Mouse (Mus musculus) ES-Bruce4 (cell line): ENCODE measurements around the gene Sept9. TPM values are rescaled to one million over a fixed set of nuclear protein-coding genes. Genes with fewer than 3 reads are reported as not detected.

ENCODE experiments used
- H3K27ac ChIP-seq: 2 replicates; pipeline ENCODE4 v1.5.1; 2012; ENCODE audit warnings: low read length, inconsistent platforms; ENCODE audit not compliant: insufficient read depth
- H3K27me3 ChIP-seq: 2 replicates; pipeline ENCODE4 v1.6.1; 2012; ENCODE audit warnings: mild to moderate bottlenecking, low read length, inconsistent platforms; ENCODE audit not compliant: control insufficient read depth, poor library complexity, insufficient read depth, severe bottlenecking
- H3K36me3 ChIP-seq: 2 replicates; pipeline ENCODE4 v1.6.1; 2012; ENCODE audit warnings: inconsistent platforms, mild to moderate bottlenecking, low read length, moderate library complexity; ENCODE audit not compliant: control insufficient read depth, poor library complexity, insufficient read depth, severe bottlenecking
- H3K4me1 ChIP-seq: one replicate; pipeline ENCODE4 v1.8.1; 2011; ENCODE audit warnings: low read length; ENCODE audit not compliant: control insufficient read depth, insufficient read depth
- H3K4me3 ChIP-seq: 2 replicates; pipeline ENCODE4 v1.5.1; 2011; ENCODE audit warnings: low read depth, mild to moderate bottlenecking, low read length
- H3K9ac ChIP-seq: 2 replicates; pipeline ENCODE4 v1.6.1; 2012; ENCODE audit warnings: low read depth, mild to moderate bottlenecking, inconsistent platforms; ENCODE audit not compliant: poor library complexity, severe bottlenecking
- H3K9me3 ChIP-seq: replicated peaks from 2 replicates; pipeline ENCODE4 v1.6.1; 2012; ENCODE audit warnings: mild to moderate bottlenecking, low read length, inconsistent platforms; ENCODE audit not compliant: control insufficient read depth, poor library complexity, insufficient read depth, severe bottlenecking
- CTCF ChIP-seq: IDR thresholded peaks from one replicate; pipeline ENCODE4 v1.8.1; 2011; ENCODE audit warnings: low read depth, low read length
- EP300 ChIP-seq: IDR thresholded peaks from 2 replicates; pipeline ENCODE4 v1.6.1; 2011; ENCODE audit warnings: low read depth, low read length; ENCODE audit not compliant: insufficient read depth
- POLR2A ChIP-seq: IDR thresholded peaks from one replicate; pipeline ENCODE4 v1.8.1; 2011; ENCODE audit warnings: low read length; ENCODE audit not compliant: insufficient read depth
- polyA plus RNA-seq: library from polyadenylated mRNA; stranded (reverse); fragments of >200 nt; gene quantifications from 2 replicates; pipeline ENCODE4 v1.2.4, GENCODE M21; 2011; ENCODE audit warnings: low read depth; ENCODE audit not compliant: missing spikeins, insufficient read depth, insufficient read length

The Sept9 gene
- polyA plus RNA-seq, 1 experiment: 123 TPM

DNA sequence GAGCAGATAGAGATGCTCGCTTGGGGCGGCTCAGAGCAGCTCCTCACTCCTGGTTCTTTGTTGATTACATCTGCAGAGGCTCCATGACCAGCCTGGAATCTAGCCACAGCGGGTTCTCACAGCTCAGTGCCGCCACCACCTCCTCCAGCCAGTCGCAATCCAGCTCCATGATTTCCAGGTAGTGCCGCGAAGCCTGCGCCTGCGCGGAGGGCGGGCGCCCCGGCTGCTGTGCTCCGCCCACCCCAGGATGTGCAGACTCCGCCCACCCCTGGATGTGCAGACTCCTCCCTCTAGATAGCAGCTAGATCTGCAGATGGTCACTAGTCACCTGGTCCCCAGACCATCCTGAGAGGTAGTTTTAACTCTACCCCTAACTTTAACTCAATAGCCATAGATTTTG lies 42.7 kb upstream of the Sept9 start:
- no peaks in the 10 kb centered on the region; the same call in 1 of the 2 replicates for H3K36me3 ChIP-seq
- H3K4me3 ChIP-seq: no peak overlapping the region
- H3K9me3 ChIP-seq: no peaks in the 10 kb centered on the region
- H3K9ac ChIP-seq: no peak overlapping the region
- H3K27me3 ChIP-seq: no peaks in the 10 kb centered on the region
- no peak overlapping the region for H3K27ac ChIP-seq
- 0 out of 2 replicates have a peak, but pooled peaks have one; percentile 36 for TF ChIP-seq EP300
- TF ChIP-seq POLR2A: no peak
- H3K4me1 ChIP-seq: peaks cover 7% of the 10 kb centered on the region

DNA sequence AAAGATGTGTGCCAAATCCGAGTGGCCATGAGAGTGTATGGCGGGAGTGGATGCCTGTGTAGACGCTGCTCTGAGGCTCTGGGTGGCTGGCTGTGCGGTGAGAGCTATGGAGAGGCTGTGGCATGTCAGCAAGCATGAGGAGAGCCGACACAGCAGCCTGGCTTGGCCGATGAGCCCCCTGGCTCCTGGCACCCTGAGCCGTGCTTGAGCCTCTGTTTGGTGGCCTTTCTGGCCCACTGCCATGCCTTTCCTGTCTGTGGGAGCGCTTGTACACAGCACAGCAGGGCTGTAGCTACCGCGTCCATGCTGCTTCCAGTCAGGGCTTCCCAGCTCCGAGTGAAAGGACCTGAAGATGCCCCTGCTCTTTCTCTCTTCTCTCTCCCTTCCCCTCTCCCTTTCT lies 41.1 kb upstream of the Sept9 start:
- TF ChIP-seq EP300 (no peak), CTCF (no peak), POLR2A (no peak)
- Histone ChIP-seq H3K36me3 (no peaks in the 10 kb centered on the region; the same call in 1 of the 2 replicates), H3K27ac (no peak overlapping the region), H3K9ac (no peak overlapping the region), H3K9me3 (no peaks in the 10 kb centered on the region), H3K4me1 (peaks cover 7% of the 10 kb centered on the region), H3K4me3 (no peak overlapping the region), H3K27me3 (no peaks in the 10 kb centered on the region)

DNA sequence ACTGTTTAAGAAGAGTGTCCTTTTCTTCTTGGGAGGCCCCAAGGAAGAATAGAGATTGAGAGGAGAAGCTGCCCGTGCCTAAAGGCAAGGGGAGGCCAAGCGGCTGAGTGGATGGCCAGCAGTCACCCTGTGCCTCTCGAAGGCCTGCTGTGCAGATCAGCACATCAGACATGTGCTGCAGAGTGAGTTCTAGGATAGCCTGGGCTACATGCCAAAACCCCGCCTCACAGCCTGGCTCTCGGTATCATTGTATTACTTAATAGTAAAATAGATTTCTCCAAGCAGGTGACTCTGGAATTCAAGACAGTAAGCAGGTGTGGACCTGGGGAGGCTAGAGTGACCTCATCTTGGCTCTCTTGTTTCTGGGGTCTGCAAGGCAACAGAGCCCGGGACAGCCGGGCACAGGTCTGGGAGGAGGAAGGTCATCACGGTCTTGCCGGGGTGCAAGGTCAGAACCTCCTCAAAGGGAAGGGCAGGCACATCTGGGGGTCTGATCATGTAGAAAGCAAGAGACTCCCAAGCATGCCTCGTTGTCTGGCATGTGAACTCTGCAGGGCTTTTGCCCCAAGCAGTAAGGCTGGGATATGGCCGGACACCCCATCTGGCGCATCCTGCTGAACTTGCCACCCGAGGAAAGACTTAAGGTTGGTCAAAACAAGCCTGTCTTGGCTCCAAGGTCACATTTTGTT lies 40.1 kb upstream of the Sept9 start:
- Histone ChIP-seq H3K9ac (no peak overlapping the region), H3K27me3 (no peaks in the 10 kb centered on the region), H3K9me3 (no peaks in the 10 kb centered on the region), H3K36me3 (no peaks in the 10 kb centered on the region; the same call in 1 of the 2 replicates), H3K4me1 (peaks cover 7% of the 10 kb centered on the region), H3K27ac (no peak overlapping the region), H3K4me3 (no peak overlapping the region)
- TF ChIP-seq CTCF: no peak
- TF ChIP-seq POLR2A: no peak
- TF ChIP-seq EP300: no peak

DNA sequence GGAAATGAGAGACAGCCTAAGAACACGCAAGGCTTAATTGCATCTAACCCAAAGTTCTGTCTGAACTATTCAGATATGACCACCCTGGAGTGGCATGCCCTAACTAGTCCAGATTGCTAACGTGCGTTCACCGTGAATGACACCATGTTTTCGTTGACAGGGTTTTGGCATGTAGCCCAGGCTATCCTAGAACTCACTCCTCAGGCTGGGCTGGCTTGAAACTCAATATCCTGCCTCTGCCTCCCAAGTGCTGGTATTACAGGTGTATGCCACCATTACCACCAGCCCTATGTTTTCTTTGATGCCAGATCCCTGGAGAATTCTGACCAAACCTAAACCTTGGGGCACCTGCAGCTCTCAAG lies 39.5 kb upstream of the Sept9 start:
- no peaks in the 10 kb centered on the region for H3K9me3 ChIP-seq
- peaks cover 7% of the 10 kb centered on the region for H3K4me1 ChIP-seq
- TF ChIP-seq CTCF: no peak
- TF ChIP-seq EP300: no peak
- TF ChIP-seq POLR2A: no peak
- H3K27ac ChIP-seq: no peak overlapping the region
- H3K4me3 ChIP-seq: no peak overlapping the region
- no peaks in the 10 kb centered on the region for H3K27me3 ChIP-seq
- no peak overlapping the region for H3K9ac ChIP-seq
- no peaks in the 10 kb centered on the region; the same call in 1 of the 2 replicates for H3K36me3 ChIP-seq

DNA sequence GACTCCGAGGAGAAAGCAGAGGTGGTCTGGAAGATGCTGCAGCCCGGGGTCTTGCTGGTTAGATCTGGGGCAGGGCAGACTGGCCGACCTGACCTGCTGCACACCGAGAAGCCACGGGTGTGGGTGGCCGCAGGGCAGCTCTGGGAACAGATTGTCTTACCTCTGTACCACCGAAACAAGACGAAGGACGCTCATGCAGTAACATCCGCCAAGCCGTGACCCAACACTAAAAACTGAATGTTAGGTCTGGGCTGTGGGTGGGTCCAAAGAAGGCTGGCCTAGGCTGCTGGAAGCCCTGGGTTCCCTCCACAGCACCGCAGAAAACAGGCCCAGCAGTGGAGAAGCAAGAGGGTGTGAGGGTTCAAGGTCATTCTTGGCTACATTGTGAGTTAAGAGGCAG lies 38.7 kb upstream of the Sept9 start:
- TF ChIP-seq EP300: no peak
- Histone ChIP-seq H3K9ac (no peak overlapping the region), H3K9me3 (no peaks in the 10 kb centered on the region), H3K27ac (no peak overlapping the region), H3K27me3 (no peaks in the 10 kb centered on the region), H3K4me3 (no peak overlapping the region), H3K4me1 (peaks cover 7% of the 10 kb centered on the region), H3K36me3 (no peaks in the 10 kb centered on the region; the same call in 1 of the 2 replicates)

DNA sequence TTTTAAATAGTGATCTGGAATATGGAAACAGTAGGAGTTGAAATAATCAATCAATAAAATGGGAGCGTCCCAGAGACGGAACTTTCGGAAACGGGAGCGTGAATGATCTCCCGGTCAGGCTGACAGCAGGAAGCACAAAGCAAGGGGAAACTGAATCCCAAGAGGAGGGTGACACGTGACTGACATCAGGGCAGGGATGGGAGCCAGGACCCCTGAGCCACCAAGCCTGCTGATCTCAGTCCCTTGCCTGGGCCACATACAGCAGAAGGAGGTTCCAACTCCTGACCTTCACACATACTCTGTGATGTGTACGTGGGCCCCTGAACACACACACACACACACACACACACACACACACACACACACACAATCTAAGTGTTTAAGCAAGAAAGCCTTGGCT lies 37.9 kb upstream of the Sept9 start:
- Histone ChIP-seq H3K4me3 (no peak overlapping the region), H3K36me3 (no peaks in the 10 kb centered on the region; the same call in 1 of the 2 replicates), H3K27me3 (no peaks in the 10 kb centered on the region), H3K4me1 (peaks cover 5% of the 10 kb centered on the region), H3K27ac (no peak overlapping the region), H3K9ac (no peak overlapping the region), H3K9me3 (no peaks in the 10 kb centered on the region)
- TF ChIP-seq POLR2A: no peak
- TF ChIP-seq EP300: no peak
- TF ChIP-seq CTCF: no peak

DNA sequence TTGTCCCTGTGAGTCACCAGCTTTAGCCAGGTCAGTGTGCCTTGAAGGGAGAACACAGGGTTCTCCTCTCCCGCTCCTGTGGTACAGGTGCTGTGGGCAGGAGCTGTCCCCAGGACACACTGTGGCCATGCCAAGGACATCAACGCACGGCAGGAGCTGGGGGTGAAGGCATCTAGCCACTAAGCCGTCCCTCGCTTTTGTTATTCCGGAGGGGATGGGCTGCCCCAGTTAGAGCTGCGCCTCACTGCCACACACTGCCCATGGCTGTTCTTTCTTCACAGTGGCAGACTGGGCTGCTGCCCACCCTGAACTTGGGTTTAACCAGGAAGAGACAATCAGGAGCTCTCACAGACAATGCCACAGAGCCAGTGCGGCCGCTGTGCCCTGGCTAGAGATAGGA lies 36.4 kb upstream of the Sept9 start:
- Histone ChIP-seq H3K4me1 (peaks cover 5% of the 10 kb centered on the region), H3K27ac (no peak overlapping the region), H3K27me3 (no peaks in the 10 kb centered on the region), H3K9me3 (no peaks in the 10 kb centered on the region), H3K9ac (no peak overlapping the region), H3K36me3 (no peaks in the 10 kb centered on the region), H3K4me3 (no peak overlapping the region)
- TF ChIP-seq CTCF (no peak), POLR2A (no peak), EP300 (no peak)
